Mouse (Mus musculus) gastrocnemius, postnatal 36 days (tissue): ENCODE data around the gene Znfx1. TPM values are rescaled to one million over a fixed set of nuclear protein-coding genes. Genes with fewer than 3 reads are reported as not detected.
A peak's percentile ranks its signal among the peaks of the same experiment; 100 is the strongest.

Source experiments
- DNase-seq, 2 experiments: peaks; one replicate each; pipeline ENCODE4 v3.0.0; 2022
- intact Hi-C: fragments of 180-260 bp; cut with DNase I; formaldehyde crosslinking; loops from one replicate; pipeline ENCODE4 v1.15.1; 2025
- long read RNA-seq, 2 experiments: library from polyadenylated mRNA; stranded (forward); transcript quantifications; one replicate each; pipeline ENCODE4 v2.0.0; 2021
- total RNA-seq, 2 experiments: library from RNA; stranded (reverse); gene quantifications; 2 replicates each; pipeline ENCODE4 v1.2.3; 2021

Znfx1 gene
- 10 to 100 TPM; 19.0 to 20.7 TPM for total RNA-seq
- long read RNA-seq, experiment 1, partial matches to known transcripts, result 1 of 7 reads
- long read RNA-seq, experiment 1, other reads (novel, unspliced or antisense), result 6 of 7 reads
- long read RNA-seq, experiment 2, full-length matches to known transcripts, result 1 of 6 reads
- long read RNA-seq, experiment 2, partial matches to known transcripts, result 1 of 6 reads
- long read RNA-seq, experiment 2, other reads (novel, unspliced or antisense), result 4 of 6 reads

DNA sequence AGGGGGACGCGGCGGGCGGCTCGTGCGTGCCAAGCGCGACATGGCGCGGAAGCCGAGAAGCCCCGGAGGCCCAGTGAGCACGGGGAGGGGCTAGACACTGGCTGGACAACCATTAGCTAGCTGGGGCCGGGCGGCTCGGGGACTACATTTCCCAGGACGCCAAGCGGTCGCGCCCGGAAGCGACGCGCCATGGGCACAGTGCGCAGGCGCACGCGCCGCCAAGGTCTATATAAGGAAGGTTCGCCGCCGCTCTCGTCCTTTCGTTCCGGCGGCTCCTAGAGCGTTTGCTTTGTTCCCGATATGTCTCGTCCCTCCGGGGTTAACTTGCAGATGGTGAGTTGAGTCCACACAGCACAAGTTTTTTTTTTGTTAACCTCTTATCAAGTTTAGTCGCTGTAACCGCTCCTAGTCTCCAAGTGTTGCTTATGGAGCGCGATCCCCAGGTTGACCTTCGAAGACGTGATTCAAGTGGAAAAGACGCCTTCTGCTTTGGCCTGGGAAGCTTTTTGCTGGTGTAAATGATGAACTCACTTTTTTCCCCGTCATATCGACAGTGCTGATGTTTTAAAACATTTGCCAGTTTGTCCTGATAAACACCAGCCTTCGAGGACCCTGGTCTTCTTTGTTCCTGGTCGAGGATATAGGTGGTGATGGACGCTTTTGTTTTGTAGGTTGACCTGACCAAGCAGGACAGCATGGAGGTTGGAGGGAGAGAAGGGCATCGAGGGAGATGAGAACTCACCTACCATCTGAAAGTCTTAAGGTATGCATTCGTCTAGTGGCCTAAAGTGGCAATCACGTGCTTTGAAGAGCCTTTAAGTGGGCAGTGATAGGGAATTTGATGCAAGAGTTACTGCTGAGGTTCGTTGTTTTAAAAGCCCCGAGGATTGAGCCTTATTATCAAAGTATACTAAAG is at the start of gene Znfx1:
Gene Znfx1, minus strand, starts transcription at position 51 of the 916 bp plus-strand sequence.
- intact Hi-C loops, result loop anchor here (5.0 kb wide), 1 partner anchor 359 kb away; the partner anchor contains the start of gene Slc9a8
- peak; percentile 95 to 97 for DNase-seq

DNA sequence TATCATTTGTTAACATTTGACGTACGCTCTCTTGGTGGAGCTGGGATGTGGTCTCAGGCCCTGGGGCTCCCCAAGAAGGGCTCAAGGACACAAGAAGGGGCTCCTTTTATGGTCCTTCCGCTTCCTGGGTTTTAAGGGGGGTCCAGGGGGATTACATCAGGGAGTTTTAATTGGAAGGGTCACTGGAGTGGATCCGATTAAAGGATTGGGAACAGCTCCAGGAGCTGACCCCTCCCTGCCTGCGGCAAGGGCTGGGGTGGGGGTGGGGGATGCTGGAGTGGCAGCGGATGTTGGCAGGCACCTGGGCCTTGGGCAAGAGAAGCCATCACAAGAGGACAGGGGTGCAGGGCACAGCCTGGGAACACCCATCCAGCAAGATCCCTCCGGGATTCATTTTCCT is 49.4 kb upstream of the Znfx1 start:
- intact Hi-C loops, result loop anchor here (2.0 kb wide), 1 partner anchor 79 kb away; the partner anchor contains the start of gene Kcnb1
- DNase-seq, result no peak

DNA sequence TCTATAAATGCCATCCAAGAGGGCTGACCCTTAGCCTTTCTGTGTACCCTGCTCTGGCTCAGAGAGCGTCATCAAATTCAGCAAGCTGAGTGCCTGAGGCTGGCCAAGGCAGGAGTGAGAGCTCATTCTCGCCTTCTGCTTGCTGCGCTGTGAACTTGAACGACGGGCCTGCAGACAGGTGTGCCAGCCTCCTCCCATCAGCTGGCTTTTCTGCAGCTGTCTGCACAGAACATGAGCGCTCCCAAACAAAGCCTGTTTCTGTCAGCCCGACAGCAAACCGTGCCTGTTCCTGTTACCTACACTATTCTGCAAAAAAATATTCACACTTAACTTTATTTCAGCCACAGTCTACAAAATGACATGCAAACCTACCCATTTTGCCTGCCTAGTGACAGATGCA is 46.7 kb upstream of the Znfx1 start:
- intact Hi-C loops, result loop anchor here (10.0 kb wide), 1 partner anchor 275 kb away; no protein-coding TSS in a partner anchor
- no peak for DNase-seq

DNA sequence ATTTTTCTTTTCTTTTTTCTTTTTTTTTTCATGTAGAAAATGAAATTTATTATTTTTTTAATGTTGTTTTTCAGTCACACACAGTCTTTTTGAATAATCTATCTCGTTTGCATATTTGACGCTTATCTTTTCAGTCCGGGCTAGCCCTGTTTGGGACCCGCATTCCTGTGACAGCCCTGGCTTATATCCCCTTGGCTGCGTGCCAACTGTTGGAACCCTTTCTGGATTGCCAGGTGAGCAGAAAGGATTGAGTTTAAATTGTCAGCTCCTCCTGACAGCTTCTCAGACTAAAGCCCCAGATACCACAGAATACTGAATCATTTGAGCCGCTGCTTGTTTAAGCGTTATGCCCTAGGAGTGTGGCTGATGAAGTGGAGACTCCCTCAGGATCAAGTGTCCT is 40.7 kb upstream of the Znfx1 start:
- intact Hi-C loops, result loop anchor here (10.0 kb wide), 1 partner anchor 281 kb away; no protein-coding TSS in a partner anchor
- no peak for DNase-seq

DNA sequence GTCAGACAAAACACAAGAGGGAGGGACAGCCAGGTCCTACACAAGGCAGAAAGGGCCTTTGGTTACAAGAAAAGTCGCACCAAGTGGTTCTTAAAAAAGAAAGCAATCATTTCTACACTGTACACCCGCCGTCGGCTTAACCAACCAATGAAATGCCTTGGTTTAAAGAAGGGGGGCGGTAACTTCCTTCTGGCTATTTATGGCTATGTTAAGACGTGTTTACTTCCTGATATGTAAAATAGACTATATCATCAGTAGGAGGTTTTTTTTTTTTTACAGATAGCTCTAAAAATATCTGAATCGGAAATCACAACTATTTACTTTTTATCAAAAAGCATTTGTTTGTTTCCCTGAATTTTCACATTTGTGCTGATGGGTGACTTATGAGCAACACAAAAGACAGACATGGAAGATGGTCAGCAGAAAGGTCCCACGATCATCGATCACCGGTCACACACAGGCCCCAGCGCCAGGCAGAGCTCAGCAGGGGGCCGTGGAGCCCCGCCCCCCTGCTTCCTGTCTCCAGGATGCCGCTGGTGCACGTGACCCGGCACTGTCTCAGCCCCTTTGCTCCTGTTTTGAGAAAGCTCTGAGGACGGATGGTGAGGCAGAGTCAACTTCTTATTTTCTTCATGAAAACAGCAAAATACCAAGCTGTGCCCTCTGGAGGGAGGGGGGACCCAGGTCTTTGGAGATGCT is 39.1 kb upstream of the Znfx1 start:
- no peak for DNase-seq
- intact Hi-C loops, result loop anchor here (10.0 kb wide), 1 partner anchor 283 kb away; no protein-coding TSS in a partner anchor

DNA sequence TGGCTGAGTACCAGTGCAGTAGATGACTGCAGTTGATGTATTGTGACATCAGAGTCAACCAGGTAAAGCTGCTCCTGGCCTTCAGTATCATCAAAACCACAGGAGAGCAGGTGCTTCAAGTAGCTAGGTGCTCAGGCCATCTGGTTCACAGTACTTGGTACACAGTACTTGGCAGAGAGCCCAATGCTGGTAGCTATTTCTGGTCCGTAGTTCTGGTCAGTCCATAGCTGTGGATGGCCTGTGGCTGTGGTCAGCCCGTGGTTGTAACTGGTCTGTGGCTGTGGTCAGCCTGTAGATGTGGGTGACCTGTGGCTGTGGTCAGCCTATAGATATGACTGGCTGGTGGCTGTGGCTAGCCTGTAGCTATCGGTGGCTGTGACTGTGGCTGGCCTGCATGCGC is 31.9 kb upstream of the Znfx1 start:
- intact Hi-C loops, result no loop called here
- no peak for DNase-seq

DNA sequence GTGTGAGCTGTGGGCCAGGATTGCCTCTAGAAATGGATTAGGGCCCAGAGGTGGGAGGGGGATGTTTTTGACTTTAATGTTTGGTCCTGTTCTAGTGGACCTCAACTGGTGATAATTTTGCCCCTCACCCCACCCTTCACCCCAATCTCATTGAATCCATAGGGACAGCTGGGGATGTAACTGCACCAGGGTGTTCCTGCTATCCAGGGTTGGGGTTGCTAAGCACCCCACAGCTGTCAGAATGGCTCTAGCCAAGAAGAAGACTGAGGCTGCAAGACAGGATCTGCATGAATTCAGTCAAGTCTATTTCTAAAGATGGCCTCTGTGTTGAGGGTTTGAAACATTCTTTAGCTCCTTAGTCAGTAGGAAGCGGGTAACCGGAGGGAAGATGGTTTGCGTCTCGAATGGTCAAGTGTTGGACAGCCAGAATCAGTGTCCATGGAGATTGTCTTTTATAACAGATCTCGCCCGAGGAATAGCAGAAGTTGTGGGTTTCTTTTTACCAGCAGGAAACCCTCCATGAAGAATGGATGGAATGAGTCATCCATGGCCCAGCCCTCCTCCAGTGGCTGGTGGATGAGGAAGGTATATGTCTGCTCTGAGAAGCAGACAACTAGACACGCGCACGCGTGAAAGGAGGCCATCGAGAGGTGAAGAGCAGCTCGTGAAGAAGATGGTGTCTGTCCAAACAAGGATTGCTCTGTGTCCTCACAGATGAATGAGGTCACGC is 30.5 kb upstream of the Znfx1 start:
- no peak for DNase-seq
- intact Hi-C loops, result no loop called here

DNA sequence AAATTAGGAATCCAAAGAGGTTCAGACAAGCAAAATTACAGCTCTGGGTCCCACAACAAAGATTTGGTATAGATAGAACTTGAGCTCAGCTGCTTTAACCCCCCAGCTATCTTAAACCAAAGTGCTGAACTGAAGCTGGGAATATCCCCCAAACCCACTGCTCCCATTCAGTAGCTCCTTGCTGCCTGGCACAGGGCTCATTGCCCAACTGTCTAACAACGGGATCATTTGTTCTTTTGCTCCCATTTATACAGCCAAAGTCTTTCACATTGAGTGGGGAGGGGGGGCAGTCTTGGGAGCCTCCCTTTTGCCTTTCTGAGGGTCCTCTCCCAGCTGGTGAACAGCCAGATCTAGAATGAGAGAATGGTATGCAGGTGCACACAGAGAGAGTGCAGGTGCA is 27.5 kb upstream of the Znfx1 start:
- no peak for DNase-seq
- intact Hi-C loops, result no loop called here

DNA sequence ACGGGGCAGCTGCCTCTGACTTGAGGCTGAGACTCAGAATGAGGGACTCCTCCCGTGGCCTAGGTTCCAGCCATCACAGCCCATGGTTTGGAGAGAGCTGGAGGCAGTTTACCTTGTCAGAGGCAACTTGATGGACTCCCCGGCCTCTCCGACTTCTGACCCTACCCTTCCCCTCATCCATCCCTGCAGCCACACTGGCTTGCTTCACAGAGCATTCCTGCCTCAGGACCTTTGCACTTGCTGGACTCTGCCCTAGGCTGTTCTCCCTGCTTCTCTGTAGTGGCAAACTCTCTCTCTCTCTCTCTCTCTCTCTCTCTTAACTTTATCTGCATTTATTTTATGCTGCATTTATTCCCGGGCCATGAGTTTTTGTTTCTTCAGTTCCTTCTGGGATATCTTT is 24.0 kb upstream of the Znfx1 start:
- intact Hi-C loops, result no loop called here
- DNase-seq, result no peak

DNA sequence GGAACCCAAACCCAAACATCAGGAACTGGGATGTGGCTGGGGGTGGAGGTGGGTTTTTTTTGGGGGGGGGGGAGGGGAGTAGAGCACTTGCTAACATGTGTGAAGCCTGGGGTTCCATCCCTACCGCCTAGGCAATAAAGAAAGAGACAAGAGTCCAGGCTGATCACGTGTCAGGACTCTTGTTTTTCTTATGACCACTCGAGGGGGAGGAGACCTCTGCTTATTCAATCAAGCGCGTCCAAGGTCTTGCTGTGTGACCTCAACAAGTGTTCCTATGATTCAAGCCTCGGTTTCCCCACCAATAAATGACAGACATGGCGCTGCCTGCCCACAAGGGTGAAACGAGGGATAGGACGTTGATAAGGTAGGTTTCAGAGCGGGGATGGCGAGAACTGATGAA is 23.3 kb upstream of the Znfx1 start:
- intact Hi-C loops, result no loop called here
- DNase-seq, result no peak

DNA sequence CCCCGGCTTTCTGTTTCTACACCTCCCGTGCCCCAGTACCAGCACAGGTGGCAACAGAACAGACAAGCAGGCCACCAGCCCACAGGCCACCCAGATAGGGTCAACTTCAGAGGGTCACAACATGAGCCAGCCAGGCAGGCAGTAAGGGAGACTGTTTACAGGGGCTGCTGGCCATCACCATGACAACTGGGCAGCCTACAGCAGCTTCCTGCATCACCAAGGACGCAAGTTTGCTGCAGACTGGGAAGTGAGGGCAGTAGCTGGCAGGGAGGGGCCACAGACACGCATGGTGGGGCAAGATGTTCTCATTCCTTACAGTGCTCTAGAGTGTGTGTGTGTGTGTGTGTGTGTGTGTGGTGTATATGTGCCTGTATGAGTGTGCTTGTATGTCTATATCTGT is 18.8 kb upstream of the Znfx1 start:
- intact Hi-C loops, result no loop called here
- no peak for DNase-seq

DNA sequence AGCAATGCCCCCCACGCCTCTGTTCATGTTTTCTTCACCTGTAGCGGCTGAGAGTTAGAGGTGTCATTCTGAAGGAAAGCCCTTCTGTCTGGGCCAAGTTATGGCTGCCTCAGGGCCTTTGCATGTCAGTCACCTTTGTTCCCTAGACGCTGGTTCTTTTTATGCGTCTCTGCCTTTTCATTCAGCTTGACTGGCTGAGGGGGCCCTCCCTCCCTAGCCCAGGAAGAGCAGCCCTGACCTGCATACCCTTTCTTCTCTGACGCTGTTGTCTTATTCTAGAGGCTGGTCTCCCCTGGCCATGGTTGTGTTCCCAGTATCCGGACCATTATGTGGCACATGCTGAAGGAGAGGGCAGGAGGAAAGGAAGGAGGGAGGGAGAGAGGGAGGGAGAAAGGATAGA is 18.3 kb upstream of the Znfx1 start:
- DNase-seq, result no peak
- intact Hi-C loops, result no loop called here

DNA sequence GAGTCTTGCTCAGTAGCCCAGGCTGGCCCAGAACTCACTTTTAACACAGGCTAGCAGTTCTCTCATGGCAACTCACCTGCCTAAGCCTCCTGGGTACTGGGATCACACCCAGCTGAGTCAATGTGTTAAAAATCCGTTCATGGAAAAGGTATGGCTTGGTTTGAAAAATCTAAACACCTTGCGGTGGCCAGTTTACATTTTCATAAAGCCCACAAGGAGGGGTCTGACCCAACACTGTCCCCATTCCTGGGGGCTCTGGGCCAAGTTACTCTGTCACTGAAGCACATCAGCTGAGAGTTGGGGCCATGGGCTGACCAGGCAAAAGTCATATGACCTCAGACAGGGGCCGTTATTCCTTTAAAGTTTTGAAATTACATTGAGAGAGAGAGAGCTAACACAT is 17.6 kb upstream of the Znfx1 start:
- no peak for DNase-seq
- intact Hi-C loops, result no loop called here

DNA sequence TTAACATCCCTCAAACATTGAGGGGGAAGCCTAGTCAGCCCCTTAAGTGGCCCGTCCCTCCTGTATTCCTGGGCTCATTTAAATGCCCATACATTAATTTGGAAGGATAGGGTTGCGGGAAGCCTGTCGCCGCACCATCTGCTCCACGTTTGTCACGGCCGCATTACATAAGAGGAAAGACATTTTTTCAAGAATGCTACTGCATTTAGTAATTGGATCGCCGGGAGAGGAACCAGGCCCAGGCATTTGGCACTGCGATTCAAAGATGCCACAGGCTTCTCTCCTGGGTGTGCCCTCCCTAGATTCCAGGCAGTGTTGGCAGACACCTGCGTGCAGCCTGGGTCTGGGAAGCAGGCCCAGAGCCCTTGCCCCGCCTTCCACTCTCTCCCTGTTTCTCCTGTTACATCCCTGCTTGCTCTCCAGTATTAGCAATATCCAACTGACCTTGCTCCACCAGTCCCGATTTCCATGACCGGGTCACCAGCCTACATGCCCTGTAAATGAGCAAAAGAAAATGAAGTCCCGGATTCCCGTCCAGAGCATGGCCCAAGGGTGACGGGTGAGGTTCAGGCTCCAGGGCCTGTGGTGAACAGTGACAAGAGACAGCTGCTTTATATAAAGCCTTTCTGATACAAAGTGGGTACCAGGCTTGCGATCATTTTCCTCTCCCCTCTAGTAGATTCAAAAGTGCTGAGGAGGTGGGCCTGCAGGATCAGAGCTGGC is 16.9 kb upstream of the Znfx1 start:
- DNase-seq, result peak; percentile 55 to 73
- intact Hi-C loops, result no loop called here

DNA sequence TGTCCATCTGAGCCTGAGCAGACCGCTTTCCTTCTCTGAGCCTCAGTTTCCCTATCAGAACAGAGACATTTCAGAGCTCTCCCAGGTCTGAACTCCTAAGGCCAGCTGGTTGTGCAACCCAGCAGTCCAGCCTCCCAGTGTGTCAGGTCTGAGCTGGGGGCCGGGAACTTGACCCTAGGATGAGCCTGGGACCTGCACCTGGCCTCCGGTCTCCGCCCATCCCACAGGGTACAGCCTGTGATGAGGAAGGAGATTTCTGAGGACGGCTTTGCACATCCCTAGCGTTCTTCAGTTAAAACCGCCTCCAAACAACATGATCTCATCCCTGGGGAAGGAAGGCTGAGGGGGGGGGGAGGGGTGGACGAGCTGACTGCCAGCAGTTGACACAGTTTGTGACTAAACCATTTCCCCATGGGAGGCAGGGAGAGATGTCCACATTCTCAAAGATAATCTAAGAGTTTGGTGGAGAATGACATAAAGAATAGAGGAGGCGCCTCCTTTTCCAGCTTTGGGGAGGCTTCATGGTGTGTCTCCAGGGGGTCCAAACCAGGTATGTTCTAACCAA is 16.2 kb upstream of the Znfx1 start:
- intact Hi-C loops, result no loop called here
- DNase-seq, result no peak

DNA sequence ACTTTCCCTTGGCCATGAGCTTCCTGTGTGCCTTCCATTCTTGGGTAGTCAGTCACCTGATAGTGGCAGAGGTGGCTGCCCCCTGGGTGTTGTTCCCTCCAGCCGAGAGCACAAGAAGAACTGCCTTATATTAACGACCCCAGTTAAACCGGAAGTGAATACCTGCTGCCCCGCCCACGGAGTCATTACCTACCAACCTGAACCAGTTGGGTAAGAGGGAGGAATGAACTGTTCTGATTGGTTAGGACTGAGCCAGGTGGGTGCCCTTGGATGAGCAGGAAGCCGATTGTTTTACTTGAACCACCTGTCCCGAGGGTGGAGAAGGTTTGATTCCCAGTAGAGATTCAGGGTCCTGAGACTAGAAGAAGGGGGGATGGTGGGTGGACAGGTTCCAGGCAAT is 15.7 kb upstream of the Znfx1 start:
- intact Hi-C loops, result no loop called here
- no peak for DNase-seq

DNA sequence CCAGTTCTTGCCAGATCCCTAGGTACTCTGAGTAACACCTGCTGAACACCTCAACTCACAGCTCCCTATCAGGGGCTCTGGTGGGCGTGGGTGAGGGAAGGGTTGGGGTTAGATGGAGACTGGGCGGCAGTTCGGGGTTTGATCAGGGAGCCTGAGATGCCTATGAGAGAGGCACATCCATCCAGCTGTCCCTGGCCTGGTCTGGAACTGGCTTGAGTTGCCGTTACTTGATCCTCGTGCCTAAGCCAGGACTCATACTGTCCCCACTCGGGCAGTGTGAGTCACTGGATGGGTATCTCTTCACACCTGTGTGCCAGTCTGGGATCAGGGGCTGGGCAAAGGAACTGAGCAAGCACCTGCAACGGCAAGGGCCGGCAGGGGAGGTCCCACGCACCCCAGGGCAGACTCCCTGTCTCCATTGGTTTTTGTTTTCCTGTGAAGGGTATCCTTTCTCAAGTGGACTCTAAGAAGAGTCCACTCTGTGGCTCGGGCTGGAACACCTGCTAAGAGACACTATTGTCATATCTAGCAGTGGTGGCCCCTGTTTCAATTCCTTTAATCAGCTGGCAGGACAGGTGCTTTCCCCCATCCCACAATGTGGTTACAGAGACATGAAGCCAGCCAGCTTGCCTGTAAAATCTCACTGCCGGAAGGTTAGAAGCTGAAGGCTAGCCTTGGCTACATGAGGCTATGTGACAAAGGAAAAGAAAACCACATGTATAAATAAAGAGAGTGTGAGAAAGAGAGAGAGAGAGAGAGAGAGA is 14.6 kb upstream of the Znfx1 start:
- intact Hi-C loops, result no loop called here
- DNase-seq, result peak in 1 of 2 experiments; percentile 46

DNA sequence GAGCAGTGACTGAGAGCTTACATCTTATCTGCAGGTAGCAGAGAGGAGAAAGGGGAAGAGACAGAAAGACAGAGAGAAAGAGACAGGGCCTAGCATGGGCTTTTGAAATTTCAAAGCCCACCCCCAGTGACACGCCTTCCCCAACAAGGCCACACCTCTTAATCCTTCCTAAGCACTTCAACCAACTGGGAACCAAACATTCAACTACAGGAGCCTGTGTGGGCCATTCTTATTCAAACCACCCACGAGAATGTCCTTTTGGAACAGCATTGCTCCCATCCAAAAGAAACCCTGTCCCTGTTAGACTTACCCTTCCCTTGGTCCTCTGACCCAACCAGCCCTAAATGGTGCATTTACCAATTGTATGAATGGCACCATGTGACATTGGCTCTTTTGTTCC is 13.9 kb upstream of the Znfx1 start:
- intact Hi-C loops, result no loop called here
- no peak for DNase-seq

DNA sequence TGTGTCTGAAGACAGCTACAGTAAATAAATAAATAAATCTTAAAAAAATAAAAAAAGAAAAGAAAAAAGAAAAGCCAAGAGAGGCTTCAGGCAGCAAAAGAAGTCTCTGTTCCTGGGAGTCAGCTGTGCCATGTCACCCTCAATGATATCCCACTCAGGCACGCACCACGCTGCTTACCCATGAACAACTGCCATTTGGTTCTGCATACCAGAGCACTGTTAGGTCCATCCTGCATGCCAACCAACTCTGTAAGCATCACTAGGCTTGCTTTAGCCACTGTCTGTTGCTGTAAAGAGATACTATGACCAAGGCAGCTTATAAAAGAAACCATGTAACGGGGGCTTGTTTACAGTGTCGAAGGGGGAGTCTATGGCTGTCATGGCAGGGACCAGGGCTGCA is 13.5 kb upstream of the Znfx1 start:
- DNase-seq, result no peak
- intact Hi-C loops, result no loop called here
